Mouse (Mus musculus): ENCODE results near the gene Srrm4. TPM values are rescaled to one million over a fixed set of nuclear protein-coding genes. Genes with fewer than 3 reads are reported as not detected.

The Srrm4 gene
- polyA plus RNA-seq, 1 experiment from 2014 or later, result 6.4 TPM

DNA sequence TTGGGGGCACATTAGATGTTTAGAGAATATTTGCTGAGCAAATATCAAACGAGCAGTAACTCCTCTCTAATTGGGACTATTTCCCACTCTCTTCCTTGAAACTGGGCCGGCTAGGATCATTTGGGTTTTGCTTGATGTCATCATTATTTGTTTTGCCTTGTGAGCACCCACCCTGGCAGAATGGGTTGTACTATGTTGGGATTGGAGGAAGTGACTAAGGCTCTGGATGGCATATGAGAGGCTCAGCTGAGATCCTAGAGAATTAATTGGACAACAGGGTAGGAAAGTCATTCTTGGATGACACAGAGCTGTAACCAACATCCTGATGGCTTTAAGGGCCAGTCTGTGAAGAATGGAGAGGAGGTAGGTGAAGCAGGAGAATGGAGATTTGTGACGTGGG lies 185.1 kb downstream of the Srrm4 start:
- Histone ChIP-seq H3K27ac (no peak overlapping the region), H3K4me1 (peaks cover 45% of the 10 kb centered on the region), H3K27me3 (ENCODE audit: poor library complexity, severe bottlenecking) (0 out of 2 replicates have a peak, but pooled peaks cover 12% of the 10 kb centered on the region), H3K36me3 (replicated peaks) (no peaks in the 10 kb centered on the region), H3K9me3 (no peaks in the 10 kb centered on the region), H3K4me3 (no peak overlapping the region)
- WGBS, result 88% methylated on average over 3 of the region's 3 CpGs
- DNase-seq (ENCODE audit: extremely low spot score, low spot score), result no peak

DNA sequence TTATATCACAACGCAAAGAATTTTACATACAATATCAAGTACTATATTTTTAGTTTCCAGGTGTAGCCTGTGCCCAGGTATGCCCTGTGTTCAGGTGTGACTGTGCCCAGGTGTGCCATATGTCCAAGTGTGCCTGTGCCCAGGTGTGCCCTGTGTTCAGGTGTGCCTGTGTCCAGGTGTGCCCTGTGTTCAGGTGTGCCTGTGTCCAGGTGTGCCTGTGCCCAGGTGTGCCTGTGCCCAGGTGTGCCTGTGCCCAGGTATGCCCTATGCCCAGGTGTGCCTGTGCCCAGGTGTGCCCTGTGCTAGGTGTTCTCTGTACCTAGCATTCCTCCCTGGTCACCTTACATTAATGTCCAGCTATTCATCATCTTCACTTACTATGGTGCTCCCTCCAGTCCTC lies 185.7 kb downstream of the Srrm4 start:
- peaks cover 40% of the 10 kb centered on the region for H3K4me1 ChIP-seq
- H3K27ac ChIP-seq, result no peak overlapping the region
- H3K9me3 ChIP-seq, result no peaks in the 10 kb centered on the region
- H3K36me3 ChIP-seq (replicated peaks), result no peaks in the 10 kb centered on the region
- no peak for DNase-seq (ENCODE audit: extremely low spot score, low spot score)
- 88% methylated on average over 1 of the region's 1 CpGs for WGBS
- 0 out of 2 replicates have a peak, but pooled peaks cover 7% of the 10 kb centered on the region for H3K27me3 ChIP-seq (ENCODE audit: poor library complexity, severe bottlenecking)
- H3K4me3 ChIP-seq, result no peak overlapping the region

DNA sequence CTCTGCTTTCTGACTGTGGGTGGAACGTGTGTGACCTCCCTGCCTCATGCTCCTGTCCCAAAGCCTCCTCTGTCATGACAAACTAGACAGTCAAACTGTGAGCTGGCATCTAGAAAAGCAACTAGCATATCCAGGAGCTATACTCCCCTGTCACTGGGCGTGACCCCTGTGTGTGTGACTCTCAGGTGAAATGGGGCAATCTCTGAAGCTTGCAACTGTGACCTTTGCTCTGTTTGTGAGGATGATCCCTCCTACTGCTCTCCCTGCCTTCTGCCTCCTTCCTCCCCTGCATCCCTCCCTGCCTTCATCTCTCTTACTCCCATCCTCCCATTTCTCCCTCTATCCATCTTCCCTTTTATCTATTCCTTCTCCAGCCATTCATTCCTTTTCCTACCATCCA lies 187.6 kb downstream of the Srrm4 start:
- Histone ChIP-seq H3K9me3 (no peaks in the 10 kb centered on the region), H3K4me1 (peaks cover 27% of the 10 kb centered on the region), H3K27ac (no peak overlapping the region), H3K4me3 (no peak overlapping the region), H3K36me3 (replicated peaks) (no peaks in the 10 kb centered on the region), H3K27me3 (ENCODE audit: poor library complexity, severe bottlenecking) (0 out of 2 replicates have a peak, but pooled peaks cover 7% of the 10 kb centered on the region)
- 91% methylated on average over 2 of the region's 2 CpGs for WGBS
- no peak for DNase-seq (ENCODE audit: extremely low spot score, low spot score)

DNA sequence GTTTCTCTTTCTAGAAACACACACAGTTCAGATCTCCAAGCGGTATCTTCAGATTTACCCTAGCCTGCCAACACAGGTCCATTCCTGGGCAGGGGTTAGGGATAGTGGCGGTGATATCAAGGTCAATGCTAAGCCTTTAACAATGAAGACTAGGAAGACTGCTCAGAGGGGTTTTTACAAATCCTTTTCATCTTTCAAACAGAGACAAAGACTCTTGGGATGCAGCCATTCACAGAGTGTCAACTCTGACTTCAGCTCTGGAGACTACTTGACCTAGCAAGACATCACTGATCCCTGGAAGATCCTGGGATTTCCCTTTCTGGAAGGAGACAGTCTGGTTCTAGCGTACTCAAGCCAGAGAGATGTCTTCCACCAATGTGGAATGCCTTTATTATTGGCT lies 190.8 kb downstream of the Srrm4 start:
- DNase-seq (ENCODE audit: extremely low spot score, low spot score), result no peak
- Histone ChIP-seq H3K27me3 (ENCODE audit: poor library complexity, severe bottlenecking) (no peaks in the 10 kb centered on the region), H3K36me3 (replicated peaks) (no peaks in the 10 kb centered on the region), H3K4me1 (peaks cover 7% of the 10 kb centered on the region), H3K27ac (no peak overlapping the region), H3K9me3 (no peaks in the 10 kb centered on the region), H3K4me3 (no peak overlapping the region)
- WGBS, result 81% methylated on average over 3 of the region's 3 CpGs

DNA sequence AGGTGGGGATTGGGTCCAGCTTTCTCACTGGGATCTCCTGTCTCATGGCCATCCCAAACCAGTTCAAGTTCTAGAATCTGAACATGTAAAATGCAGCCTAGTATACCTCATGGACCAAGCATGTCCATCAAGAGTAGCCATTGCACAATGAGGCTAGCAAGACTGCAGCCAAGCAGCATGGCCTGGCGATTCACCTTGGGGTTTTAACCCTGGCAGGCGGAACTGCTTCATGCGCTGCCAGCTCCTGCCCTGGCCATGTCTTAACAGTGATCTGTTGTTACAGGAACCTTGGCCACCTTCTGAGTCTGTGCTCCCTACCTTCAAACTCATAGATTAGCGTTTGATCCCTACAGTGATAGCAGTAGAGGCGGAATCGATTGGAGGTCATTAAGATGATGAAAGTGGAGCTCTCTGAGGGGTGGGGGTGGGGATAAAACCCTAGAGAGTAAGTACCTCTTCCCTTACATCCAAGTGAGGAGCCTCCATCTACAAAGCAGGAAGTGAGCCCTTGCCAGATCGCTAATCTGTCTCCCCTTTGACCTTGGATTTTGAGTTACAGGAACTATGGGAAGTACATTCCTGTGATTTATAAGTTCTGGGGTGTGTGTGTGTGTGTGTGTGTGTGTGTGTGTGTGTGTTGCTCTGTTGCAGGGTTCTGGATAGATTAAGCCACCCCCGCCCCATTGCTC lies 191.4 kb downstream of the Srrm4 start:
- no peak overlapping the region for H3K4me3 ChIP-seq
- WGBS, result 80% methylated on average over 8 of the region's 8 CpGs
- peaks cover 7% of the 10 kb centered on the region for H3K4me1 ChIP-seq
- H3K36me3 ChIP-seq (replicated peaks), result no peaks in the 10 kb centered on the region
- H3K27me3 ChIP-seq (ENCODE audit: poor library complexity, severe bottlenecking), result no peaks in the 10 kb centered on the region
- H3K9me3 ChIP-seq, result no peaks in the 10 kb centered on the region
- no peak for DNase-seq (ENCODE audit: extremely low spot score, low spot score)
- no peak overlapping the region for H3K27ac ChIP-seq

DNA sequence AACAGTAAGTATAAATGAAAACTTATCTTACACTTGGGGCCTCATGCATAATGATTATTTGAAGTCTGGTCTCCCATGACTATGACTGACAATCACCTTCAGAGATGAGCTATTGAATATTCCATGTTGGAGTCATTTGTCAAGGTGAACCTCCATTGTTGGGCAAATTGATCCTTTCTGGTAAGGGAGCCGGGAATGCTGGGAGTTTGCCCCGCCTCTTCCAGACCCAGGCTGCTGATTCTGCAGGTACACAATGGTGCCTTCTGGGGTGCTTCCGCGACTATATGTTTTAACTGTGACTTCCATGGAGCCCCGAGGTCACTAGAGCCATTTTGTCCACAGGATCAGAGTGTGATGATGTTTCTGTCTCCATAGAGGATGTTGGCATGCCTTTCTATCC lies 195.5 kb downstream of the Srrm4 start:
- H3K4me3 ChIP-seq, result no peak overlapping the region
- no peaks in the 10 kb centered on the region for H3K9me3 ChIP-seq
- no peak overlapping the region for H3K27ac ChIP-seq
- peaks cover 7% of the 10 kb centered on the region for H3K4me1 ChIP-seq
- WGBS, result 84% methylated on average over 5 of the region's 5 CpGs
- H3K36me3 ChIP-seq (replicated peaks), result no peaks in the 10 kb centered on the region
- no peaks in the 10 kb centered on the region for H3K27me3 ChIP-seq (ENCODE audit: poor library complexity, severe bottlenecking)
- no peak for DNase-seq (ENCODE audit: extremely low spot score, low spot score)

DNA sequence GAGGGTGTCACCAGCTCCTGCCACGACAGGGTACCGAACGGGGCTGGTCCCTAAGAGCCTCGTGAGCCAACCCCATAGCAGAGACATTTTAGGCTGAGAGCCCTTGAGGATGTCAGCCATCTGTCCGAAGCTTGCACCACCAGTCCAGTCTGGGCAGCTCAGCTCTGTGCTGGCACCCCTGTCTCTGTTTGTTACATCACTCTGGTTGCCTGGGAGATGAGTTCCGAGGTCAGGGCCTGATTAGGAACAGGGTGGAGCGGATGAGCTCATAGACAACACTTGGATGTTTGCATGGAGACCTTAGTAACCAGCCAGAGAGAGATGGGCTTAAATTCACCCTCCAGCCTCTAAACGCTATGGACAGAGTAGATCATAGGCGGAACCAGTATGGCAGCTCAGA lies 199.0 kb downstream of the Srrm4 start:
- no peaks in the 10 kb centered on the region for H3K9me3 ChIP-seq

DNA sequence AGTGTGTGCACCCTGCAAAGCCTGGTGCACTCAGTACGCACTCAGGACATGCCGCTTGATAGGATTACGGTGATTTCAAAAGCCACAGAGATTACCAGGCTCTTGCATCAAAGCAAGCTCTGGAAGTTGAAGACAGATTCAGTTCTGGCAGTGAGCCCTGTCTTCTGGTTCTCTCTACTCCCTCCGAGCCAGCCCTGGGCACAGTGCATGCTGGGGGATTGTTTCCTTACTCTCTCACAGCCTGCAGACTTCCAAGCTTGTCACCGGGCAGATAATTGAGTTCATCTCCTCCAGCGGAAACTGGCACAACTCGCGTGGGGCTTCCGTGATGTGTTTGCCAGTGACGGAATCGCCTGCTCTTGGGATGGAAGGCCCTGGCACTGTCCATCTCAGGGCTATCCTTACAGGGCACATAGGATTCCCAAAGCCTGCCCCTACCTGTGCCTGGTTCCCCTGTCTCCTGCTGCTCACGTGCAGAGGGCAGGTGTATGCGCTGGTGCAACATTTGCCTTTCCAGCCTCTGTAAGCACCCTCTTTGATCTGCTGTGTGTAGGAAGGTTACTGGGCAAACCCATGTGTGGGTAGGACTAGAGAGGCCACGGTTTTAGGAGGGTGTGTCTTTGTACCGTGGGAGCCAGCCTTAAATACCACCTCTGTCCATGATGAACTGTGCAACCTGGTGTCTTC lies 201.6 kb downstream of the Srrm4 start:
- H3K4me3 ChIP-seq, result no peak overlapping the region
- WGBS, result 78% methylated on average over 15 of the region's 15 CpGs
- no peak overlapping the region for H3K27ac ChIP-seq
- no peaks in the 10 kb centered on the region for H3K36me3 ChIP-seq (replicated peaks)
- no peaks in the 10 kb centered on the region; the same call in 1 of the 2 replicates for H3K27me3 ChIP-seq (ENCODE audit: poor library complexity, severe bottlenecking)
- peaks cover 10% of the 10 kb centered on the region for H3K4me1 ChIP-seq
- H3K9me3 ChIP-seq, result no peaks in the 10 kb centered on the region
- no peak for DNase-seq (ENCODE audit: extremely low spot score, low spot score)

More for the DNA sequence above, 199.0 kb downstream of the Srrm4 start:
- H3K4me1 ChIP-seq, result peaks cover 10% of the 10 kb centered on the region
- 88% methylated on average over 9 of the region's 9 CpGs for WGBS
- H3K4me3 ChIP-seq, result no peak overlapping the region
- H3K36me3 ChIP-seq (replicated peaks), result no peaks in the 10 kb centered on the region
- no peak for DNase-seq (ENCODE audit: extremely low spot score, low spot score)
- no peak overlapping the region for H3K27ac ChIP-seq
- no peaks in the 10 kb centered on the region; the same call in 1 of the 2 replicates for H3K27me3 ChIP-seq (ENCODE audit: poor library complexity, severe bottlenecking)

DNA sequence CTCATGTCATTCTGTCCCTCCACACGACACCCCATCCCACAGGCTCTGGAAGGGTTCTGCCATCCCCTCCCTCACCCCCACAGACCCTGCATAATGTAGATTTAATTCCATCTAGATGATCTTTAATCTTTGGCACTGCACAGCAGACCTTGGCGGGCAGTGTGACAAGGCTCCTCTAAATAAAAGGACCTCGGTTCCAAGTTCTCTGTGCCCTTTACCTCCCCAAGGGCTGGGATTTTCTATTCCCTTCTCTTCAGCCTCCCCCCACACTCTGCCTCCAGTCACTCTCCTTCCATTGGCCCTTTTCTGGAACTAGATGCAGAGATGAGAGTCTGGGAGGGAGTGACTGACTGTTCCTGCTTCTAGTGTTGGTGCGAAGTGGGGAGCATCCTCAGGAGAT lies 202.3 kb downstream of the Srrm4 start:
- Histone ChIP-seq H3K4me3 (no peak overlapping the region), H3K27me3 (ENCODE audit: poor library complexity, severe bottlenecking) (no peaks in the 10 kb centered on the region; the same call in 1 of the 2 replicates), H3K27ac (no peak overlapping the region), H3K4me1 (peaks cover 10% of the 10 kb centered on the region), H3K9me3 (no peaks in the 10 kb centered on the region), H3K36me3 (replicated peaks) (no peaks in the 10 kb centered on the region)
- WGBS, result 86% methylated on average over 4 of the region's 4 CpGs
- DNase-seq (ENCODE audit: extremely low spot score, low spot score), result no peak

Other genes starting within 250 kb of the Srrm4 start
- 8.5 and 8.6 TPM in 2 replicates for gene Hspb8, start 169.0 kb downstream of the Srrm4 start, polyA plus RNA-seq (2016; fragmentation: Nextera tagmentation; extraction: Ambion mirVana)